Mouse (Mus musculus) embryonic fibroblast, embryonic 13.5 days (primary cell): ENCODE measurements at regions not wholly inside any gene's neighbourhood (a gene's known extent, or its start where the extent isn't known, plus 50 kb on each side); places are given as distances from the start of the nearest gene placed in this dataset.

Experiments
- CTCF ChIP-seq: IDR thresholded peaks from 2 replicates; pipeline ENCODE4 v1.5.1; 2011; ENCODE audit warnings: mild to moderate bottlenecking, control low read depth, low read length, moderate library complexity, borderline replicate concordance; ENCODE audit not compliant: insufficient read depth
- POLR2A ChIP-seq: IDR thresholded peaks from 2 replicates; pipeline ENCODE4 v1.6.1; 2011; ENCODE audit warnings: low read depth, mild to moderate bottlenecking, control low read depth, low read length, moderate library complexity

GRCm38 (mm10) chr9:43965171-43965570 lies 78.0 kb upstream of the Thy1 start:
- TF ChIP-seq CTCF = no peak
- TF ChIP-seq POLR2A = no peak
